Mouse (Mus musculus): ENCODE results near the gene Bcl2l10. TPM values are rescaled to one million over a fixed set of nuclear protein-coding genes. Genes with fewer than 3 reads are reported as not detected.

Gene Bcl2l10
- total RNA-seq (2017): not detected in 2 replicates

DNA sequence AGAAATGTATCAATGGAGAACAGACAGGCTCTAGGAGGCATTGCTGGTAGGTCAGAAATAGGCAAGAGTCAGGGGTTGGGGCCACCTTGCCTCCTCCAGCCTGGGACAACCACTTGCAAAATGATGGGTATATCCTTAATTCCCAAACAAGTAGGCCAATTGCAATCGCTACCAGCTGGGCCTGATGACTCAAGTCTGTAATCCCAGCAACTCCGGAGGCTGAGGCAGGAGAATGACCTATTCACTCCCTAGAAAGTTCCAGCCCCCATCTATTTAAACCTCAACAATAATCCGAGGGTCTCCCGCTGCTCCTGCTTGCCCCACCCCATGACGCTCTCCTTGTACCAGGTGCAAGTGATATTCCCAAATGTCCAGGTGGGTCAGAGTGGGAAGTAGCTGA is at the start of gene Bcl2l10:
Bcl2l10 (plus strand) TSS at position 301 of the 400 bp plus-strand sequence.
- ATAC-seq (replicated peaks; ENCODE audit: low read depth, poor library complexity, severe bottlenecking): no peak

- ATAC-seq (replicated peaks; ENCODE audit: low read depth, poor library complexity, severe bottlenecking): peak; percentile 83
Measured at GRCm38 (mm10) chr9:75299342-75299741, 48.2 kb upstream of the Bcl2l10 start.

GRCm38 (mm10) chr9:75303033-75303432 is 44.5 kb upstream of the Bcl2l10 start:
- no peak for ATAC-seq (replicated peaks; ENCODE audit: low read depth, poor library complexity, severe bottlenecking)

DNA sequence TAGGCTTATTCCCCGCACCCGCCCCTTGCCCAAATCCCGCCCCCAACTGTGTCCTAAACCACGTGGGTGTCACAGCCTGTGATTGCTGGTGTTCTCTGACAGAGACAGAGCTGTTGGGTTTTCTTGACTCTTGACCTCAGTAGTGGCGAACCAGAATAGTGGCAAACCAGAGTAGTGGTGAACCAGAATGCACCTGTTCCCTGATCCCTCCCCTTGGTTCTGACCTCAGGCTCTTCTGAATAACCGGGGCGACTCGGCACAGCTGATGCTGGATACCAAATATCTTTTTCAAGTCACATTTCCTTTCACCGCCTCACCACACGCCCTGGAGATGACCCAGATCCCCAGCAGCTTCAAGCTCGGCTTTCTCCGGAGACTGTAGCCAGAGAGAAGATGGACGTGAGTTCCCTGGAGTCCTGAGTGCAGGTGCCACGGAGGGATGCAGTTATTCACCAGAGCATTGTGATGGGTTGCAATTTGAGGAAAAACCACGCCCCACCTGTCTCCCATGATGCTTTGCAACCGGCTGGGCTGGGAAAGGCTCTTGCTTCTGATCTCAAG is 43.8 kb upstream of the Bcl2l10 start:
- ATAC-seq (replicated peaks; ENCODE audit: low read depth, poor library complexity, severe bottlenecking): no peak

GRCm38 (mm10) chr9:75304286-75304685 is 43.3 kb upstream of the Bcl2l10 start:
- ATAC-seq (replicated peaks; ENCODE audit: low read depth, poor library complexity, severe bottlenecking): no peak

DNA sequence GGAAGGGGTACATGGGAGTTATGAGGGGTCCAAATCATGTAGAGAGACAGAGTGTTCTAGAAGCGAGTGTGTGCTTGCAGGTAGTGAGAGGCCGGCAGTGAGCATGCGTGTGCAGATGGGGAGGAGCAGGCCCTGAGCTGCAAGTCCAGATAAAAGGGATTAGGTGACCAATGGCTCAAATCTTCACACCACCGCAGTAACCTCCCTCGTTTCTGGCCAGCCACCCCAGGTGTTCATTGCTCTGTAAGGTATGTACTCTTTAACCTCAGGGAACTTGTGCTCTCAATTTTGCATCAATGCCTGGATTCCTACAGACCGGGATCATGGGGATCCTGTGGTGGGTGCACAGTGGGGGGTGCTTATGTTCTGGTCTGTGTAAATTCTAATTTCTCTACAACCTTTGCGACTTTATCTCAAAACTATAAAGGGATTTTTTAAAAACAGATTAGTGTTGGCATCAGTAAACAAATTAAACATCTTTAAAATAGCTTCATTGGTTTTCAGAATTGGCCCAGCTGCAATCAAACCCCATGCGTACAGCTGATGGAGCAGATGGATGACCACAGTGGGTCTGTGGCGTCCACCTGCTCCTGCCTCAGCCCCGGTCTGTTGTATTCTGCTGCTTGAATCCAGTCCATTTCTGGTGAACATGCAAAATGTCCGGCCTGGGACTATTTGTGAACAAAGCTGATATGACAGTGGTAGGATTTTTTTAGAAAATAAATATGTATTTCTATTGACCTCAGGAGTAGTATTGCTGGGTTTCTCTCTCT is 41.2 kb upstream of the Bcl2l10 start, which contains the start of gene Gnb5:
Gnb5 (plus strand) TSS at position 163 of the 773 bp plus-strand sequence.
- no peak for ATAC-seq (replicated peaks; ENCODE audit: low read depth, poor library complexity, severe bottlenecking)

GRCm38 (mm10) chr9:75307015-75307414 is 40.5 kb upstream of the Bcl2l10 start:
- ATAC-seq (replicated peaks; ENCODE audit: low read depth, poor library complexity, severe bottlenecking): no peak

- ATAC-seq (replicated peaks; ENCODE audit: low read depth, poor library complexity, severe bottlenecking): no peak
Measured at GRCm38 (mm10) chr9:75308621-75309020, 38.9 kb upstream of the Bcl2l10 start.

- ATAC-seq (replicated peaks; ENCODE audit: low read depth, poor library complexity, severe bottlenecking): peak; percentile 57; the same call in 1 of the 2 replicates
Measured at GRCm38 (mm10) chr9:75312008-75312407, 35.5 kb upstream of the Bcl2l10 start.

DNA sequence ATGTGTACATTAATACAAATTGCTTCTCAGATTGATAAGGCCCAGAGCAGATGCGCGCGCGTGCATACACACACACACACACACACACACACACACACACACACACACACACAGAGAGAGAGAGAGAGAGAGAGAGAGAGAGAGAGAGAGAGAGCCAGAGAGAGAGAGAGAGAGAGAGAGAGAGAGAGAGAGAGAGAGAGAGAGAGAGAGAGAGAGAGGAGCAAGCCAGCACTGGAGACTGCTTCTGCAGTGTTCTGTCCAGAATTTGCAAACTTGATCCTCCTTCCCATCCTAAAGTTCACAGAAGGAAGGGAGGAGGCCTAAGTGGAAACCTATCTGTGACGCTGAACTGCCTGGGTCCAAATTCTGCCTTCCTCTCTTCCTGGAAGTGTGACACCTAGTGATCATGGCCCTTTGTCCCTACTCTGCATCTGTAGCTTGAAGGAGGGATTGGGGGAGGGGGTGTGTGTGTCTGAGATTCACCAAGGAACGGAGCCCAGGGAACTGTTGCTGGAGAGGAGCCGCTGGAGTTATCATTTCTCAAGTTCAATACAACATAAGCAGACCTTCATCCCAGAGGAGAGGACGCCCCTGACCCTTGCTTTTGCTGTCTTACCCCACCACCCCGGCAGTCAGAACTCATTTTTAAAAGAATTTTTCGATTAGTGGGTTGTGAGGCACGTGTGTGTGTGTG is 34.3 kb upstream of the Bcl2l10 start:
- ATAC-seq (replicated peaks; ENCODE audit: low read depth, poor library complexity, severe bottlenecking): no peak

DNA sequence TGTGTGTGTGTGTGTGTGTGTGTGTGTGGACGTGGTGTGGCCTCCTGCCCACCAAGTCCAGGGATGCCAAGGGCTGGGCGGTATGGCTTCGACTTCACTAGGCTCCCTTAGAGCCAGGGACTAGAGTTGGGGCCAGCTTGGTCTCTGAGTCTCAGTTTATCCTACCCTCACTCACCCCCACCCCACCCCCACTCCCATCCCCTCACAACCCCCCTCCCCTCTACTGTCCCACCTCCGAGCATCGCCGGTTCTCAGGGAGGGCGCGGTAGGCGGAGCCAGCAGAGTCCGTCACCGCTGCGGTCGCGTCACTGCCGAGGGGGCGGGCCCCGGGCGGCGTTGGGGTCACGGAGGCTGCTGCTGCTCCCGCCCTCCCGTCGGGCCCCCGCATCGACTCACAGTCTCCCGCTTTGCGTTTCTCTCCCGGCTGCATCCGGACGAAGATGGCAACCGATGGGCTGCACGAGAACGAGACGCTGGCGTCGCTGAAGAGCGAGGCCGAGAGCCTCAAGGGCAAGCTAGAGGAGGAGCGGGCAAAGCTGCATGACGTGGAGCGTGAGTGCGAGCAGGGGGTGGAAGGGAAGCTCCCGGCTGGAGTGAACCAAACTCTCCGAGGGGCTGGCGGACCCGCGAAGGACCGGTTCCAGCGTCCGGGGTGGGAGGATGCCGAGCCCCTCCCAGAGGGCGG is 33.6 kb upstream of the Bcl2l10 start:
- ATAC-seq (replicated peaks; ENCODE audit: low read depth, poor library complexity, severe bottlenecking): peak; percentile 76

DNA sequence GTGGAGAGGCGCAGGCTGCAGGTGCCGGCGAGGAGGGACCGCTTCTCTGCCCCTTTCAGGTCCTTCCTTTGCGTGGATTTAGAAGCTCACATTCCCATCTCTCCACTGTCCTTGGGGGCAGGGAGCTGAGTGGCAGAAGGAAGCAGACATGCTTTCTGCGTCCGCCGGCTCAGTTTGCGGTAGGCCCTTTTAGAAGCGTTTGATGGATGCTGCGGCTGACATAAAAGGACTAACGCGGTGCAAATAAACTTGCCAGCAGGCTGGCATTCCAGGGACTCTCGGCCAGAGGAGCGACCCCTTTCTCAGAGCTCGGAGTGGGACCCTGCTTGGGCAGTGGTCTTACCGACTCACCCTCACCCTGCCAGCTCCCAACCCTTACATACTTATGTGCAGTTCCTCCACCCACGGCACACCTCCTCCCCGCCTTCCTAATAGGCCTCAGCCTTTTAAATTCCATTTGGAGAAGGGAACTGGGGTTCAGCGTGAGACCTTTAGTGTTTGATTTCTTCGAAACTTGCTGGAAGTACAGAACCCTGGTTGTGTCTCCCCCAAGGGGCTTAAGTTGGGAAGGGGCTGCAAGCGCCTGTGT is 32.9 kb upstream of the Bcl2l10 start:
- peak; percentile 17; the same call in 1 of the 2 replicates for ATAC-seq (replicated peaks; ENCODE audit: low read depth, poor library complexity, severe bottlenecking)

GRCm38 (mm10) chr9:75315238-75315637 is 32.3 kb upstream of the Bcl2l10 start:
- no peak for ATAC-seq (replicated peaks; ENCODE audit: low read depth, poor library complexity, severe bottlenecking)

- no peak for ATAC-seq (replicated peaks; ENCODE audit: low read depth, poor library complexity, severe bottlenecking)
Measured at GRCm38 (mm10) chr9:75316771-75317170, 30.8 kb upstream of the Bcl2l10 start.

DNA sequence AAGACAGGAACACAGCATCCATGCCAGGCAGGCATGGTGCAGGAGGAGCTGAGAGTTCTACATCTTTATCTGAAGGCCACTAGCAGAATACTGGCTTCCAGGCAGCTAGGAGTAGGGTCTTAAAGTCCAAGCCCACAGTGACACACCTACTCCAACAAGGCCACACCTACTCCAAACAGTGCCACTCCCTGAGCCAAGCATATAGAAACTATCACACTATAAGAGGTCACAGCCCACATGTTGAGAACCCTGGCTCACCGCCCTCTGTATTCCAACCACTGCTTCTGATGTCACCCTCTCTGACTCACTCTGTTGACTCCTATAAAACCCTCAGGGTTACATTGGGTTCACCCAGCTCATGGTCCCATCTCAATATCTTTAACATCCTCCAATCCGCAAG is 29.4 kb upstream of the Bcl2l10 start:
- no peak for ATAC-seq (replicated peaks; ENCODE audit: low read depth, poor library complexity, severe bottlenecking)

DNA sequence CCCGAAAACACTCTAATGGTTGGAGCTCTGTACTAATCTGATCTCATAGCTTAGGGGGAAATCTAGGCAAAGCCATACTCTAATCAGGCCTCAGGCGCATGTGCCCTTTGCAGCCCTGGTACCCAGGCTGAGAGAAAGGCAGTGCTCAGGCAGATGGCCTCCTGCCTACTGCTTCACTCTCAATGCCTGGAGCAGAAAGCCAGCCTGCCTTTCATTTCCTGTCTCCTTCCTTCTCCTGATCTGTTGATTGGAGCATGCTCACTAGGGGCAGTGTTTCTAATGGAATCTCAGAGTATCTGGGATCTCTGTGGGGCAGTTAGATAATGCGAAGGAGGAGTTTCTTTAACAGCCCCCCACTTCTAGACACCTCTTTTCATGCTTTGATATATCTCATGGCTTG is 28.2 kb upstream of the Bcl2l10 start:
- no peak for ATAC-seq (replicated peaks; ENCODE audit: low read depth, poor library complexity, severe bottlenecking)

DNA sequence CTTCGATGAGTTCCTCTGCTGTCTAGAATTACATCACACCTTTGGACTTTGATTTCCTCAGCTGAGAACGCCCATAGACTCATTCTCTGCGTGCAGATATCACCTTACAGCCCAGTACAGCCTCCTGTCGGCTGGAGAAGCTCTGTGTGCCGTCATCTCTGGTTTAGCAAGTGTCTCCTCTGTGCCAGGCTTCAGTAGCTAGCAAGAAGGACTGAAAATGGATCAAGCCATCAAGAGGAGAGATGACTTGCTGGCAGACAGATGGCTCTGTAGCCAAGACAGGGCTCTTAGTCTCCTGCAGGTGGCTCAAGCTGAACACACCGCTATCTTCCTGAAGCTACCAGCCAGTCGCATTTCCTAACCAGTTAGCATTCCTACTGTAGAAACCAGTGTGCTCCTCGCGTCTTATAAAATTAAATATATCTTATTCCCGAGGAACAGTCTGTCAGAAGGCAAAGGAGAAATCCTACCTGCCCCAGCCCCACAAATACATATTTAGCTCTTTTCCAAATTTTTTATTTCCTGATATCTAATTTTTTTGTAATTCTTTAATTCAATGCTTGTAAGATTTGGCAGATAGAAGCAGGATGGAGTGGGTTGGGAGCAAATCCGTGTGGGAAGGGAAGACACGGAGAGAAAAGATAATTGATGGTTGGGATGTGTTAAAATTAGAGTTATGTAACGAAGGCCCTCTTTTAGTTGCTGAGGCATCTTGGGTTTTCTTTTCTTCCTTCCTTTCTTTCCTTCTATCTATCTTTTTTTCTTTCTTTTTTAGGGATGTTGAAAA is 25.3 kb upstream of the Bcl2l10 start:
- no peak for ATAC-seq (replicated peaks; ENCODE audit: low read depth, poor library complexity, severe bottlenecking)

DNA sequence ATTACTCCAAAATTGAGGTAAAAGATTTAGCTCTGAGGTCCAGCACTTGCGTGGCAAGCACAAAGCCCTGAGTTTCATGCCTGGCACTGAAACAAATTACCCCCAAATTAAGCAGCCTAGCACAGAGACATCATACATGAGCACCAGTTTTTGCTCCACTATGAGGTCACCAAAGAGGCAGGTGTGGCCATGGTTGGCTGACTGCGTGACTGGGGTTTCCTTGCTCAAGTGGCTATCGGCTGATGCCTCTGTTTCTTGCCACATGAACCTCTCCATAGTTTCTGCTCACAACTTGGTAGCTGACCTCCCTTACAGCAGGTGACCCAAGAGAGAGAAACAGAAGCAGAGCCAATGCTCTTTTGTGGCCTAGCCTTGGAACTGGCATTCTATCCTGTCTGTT is 19.5 kb upstream of the Bcl2l10 start:
- no peak for ATAC-seq (replicated peaks; ENCODE audit: low read depth, poor library complexity, severe bottlenecking)

DNA sequence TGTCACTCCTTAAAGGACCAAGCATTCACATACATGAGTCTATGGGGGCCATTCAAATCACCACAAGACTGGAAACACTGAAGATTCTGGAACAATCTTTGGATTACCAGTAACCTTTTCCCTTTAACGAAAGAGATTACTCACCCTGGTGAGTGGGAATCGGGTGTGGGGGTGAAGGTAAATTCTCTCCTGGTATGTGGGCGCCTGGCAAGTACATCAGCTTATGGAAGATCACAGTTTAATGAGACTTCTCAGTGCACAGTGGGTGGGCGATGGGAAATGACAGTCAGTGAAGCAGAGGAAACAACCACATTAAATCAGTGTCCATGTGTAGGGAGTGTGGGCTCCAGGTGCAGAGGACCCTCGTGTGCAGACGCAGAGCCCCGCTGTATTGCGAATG is 16.7 kb upstream of the Bcl2l10 start:
- ATAC-seq (replicated peaks; ENCODE audit: low read depth, poor library complexity, severe bottlenecking): no peak
